Mouse (Mus musculus) lung, adult 18-20 months (tissue): Measurements from ENCODE around the gene Mapkbp1.
A peak's percentile ranks its signal among the peaks of the same experiment; 100 is the strongest.

Source experiments
- DNase-seq, 2 experiments: peaks; one replicate each; pipeline ENCODE4 v3.0.0; 2022; ENCODE audit warnings: mixed read lengths in 2 of 2

Gene Mapkbp1

GRCm38 (mm10) chr2:120055923-120056322 lies 83.4 kb downstream of the Mapkbp1 start:
- DNase-seq = no peak

GRCm38 (mm10) chr2:120058818-120059217 lies 86.3 kb downstream of the Mapkbp1 start:
- peak; percentile 15 to 19 for DNase-seq

DNA sequence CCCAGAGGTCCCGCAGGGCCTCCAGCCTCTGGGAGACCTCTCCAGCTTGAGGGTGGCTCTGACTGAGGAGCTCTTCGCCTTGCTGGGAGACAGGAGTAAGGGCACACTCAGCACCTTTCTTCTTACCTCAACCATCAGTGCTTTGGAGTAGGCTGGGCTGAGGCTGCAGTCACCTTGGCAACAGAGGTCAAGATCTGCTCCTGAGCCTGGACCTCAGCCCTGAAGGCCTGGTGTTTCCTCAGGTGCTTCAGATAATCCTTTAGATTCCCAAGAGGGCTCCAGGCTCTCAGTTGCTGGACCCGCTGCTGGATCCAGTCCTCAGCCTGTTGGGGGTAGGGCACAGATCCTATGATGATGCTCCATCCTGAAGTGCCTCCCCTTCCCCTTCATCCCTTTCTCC lies 87.0 kb downstream of the Mapkbp1 start:
- DNase-seq = peak; percentile 54 to 60

DNA sequence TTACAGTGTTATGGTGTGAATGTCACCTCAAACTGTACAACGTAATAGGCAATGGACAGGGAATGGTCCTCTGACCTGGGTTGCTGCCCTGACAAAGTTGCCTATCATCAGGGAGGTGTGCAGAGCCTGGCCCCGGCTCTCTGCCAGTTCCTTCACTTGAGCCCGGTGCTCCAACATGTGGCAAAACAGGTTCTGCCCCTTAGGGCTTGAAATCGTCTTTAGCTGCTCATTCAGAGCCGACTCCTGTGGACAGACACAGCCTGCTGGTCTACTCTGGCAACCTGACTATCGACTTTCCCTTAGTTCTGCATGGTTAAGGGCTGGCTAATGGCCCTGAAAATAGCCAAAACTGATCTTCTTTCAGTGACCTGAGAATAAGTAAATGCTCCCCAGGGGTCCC lies 87.7 kb downstream of the Mapkbp1 start:
- DNase-seq = peak; percentile 85 to 90

DNA sequence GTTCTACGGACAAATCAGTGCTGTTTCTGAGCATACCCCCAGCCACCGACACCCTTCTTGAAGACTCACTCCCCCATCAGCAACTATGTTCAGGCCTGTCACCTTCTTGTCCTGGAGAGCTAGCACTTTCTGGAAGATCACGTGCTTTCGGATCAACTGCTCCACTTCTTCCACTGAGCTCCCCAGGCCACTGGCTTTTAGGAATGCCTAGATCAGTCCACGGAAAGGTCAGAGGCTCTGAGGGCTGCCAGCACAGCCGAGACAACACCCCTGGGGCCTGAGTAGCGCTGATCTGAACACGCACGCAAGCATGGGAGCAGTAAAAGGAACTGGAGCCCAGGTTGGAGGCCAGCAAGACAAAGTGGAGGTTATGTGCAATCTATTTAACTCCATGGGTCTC lies 88.2 kb downstream of the Mapkbp1 start:
- peak; percentile 32 to 37 for DNase-seq

DNA sequence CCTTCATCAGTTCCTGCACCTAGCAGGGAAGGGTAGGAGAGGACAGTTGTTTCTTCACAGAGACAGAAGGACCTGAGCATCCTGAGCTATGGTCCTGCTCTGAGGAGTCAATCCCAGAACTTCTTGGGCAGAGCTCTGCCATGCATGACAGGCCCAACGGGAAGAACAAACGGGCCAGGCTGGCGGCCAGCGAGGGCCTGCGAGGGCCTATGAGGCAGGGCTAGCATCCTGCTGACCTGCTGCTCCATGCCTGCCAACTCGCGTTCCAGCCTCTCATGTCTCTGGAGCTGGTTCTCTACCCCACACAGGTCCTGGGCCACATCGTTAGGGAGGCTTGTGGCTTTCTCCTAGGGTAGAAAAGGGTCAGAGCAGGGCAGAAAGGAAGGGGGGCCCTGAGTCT lies 89.7 kb downstream of the Mapkbp1 start:
- no peak for DNase-seq

GRCm38 (mm10) chr2:120064639-120065038 lies 92.1 kb downstream of the Mapkbp1 start:
- DNase-seq = no peak

DNA sequence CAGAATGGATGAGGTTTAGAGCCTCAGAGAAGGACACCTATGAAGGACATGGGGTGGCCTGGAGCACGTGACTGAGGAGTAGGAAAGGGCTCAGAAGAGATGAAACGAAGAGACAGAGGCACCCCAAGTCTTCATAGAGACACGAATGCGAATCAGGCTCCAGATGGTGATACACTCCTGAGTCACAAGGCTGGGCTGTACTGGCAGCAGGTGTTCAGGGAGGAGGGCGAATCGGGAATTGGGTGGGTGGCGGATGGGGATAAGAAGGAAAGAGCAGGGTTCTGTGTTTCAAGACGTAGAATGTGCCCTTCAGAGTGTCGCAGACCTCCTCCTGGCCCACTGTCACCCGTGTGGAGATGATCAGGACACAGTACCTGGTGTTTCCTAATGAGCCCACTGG lies 92.7 kb downstream of the Mapkbp1 start:
- DNase-seq = no peak

GRCm38 (mm10) chr2:120066224-120066623 lies 93.7 kb downstream of the Mapkbp1 start:
- DNase-seq = peak; percentile 66 to 74

DNA sequence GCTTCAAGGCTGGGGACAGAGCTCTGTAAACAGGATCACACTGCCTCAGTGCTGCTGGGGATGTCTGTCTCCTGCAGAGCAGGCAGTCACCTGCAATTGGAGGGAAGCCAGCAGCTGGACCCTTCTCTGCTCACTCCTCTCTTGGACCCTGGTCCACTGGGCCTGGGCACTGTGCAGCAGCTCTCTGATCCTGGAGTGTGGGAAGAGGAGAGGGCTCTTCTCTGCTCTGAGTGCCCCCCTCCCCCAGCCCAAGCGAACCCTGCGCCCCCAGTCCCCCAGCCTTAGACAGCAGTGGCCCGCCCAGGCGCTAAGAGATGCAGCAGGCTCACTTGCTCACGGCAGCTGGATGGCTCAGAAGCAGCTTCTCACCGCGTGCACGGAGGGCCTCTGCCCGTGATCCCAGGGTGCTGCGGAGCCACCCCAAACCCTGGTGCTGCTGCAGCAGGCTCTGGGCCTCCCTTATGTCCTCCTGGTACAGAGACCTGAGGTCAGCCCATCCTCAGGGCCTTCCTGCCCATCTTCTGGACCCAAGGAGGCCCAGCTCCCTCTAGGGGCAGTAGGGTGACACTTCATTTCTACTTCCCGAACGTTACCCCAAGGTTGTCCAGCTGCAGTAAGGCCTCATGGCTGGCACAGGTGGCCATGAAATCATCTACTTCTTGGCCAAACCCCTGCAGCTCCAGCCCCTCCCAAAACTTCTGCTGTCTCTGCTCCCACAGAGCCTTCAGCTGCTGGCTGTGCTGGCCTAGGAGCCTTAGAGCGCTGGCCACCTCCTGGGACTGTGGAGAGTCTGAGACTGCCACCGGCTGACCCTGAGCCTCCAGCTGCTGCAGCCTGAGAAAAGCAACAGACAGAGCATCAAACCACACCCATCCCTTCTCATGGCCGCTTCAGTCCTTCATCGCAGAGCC lies 96.3 kb downstream of the Mapkbp1 start:
- DNase-seq = peak in 1 of 2 experiments; percentile 29

GRCm38 (mm10) chr2:120069466-120069990 lies 97.0 kb downstream of the Mapkbp1 start:
- DNase-seq = no peak

DNA sequence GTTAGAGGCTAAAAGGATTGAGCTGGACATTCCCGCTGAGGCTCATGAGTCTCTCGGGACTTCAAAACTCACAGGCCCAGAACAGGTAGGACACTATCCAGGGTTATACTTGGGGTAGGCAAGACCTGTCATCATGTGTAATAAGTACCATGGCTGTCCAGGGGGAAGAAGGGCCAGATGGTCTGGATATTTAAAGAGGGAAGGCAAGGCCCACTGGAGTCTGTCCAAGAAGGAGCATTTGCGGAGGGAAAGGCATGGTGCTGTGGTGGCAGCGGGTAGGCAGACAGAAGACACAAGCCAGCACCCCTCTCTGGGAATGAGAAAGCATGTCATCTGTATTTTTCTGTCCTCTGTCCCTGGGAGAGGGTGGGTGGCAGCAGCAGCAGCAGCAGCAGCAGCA lies 101.6 kb downstream of the Mapkbp1 start:
- no peak for DNase-seq

DNA sequence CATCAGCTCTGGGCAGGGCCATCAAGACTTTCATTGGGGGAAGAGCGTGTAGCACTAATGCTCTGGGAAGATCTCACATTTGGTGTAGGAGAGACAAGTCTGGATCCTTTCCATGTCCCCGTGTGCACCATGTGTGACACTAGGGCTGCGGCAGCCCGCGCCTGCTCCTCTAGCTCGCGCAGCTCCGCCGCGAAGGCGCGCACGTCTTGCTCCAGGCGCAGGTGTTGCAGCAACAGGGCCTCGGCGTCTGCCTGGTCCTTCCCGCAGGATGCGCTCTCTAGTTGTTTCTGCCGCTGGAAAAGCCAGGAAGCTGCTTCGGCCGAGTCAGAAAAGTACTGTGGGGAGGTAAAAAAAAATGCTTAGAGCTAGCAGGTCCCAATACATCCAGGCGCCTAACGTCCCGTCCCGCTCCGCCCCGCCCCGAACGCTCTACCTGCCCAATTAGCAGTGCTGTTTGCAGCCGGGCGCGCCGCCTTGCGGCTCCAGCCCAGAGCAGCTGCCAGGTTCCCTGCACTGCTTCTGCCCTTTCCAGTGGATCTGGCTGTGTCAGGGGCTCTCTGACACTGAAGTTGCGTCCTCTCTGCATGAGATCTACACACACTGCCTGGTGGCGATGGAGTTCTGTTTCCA lies 103.7 kb downstream of the Mapkbp1 start:
- DNase-seq = peak; percentile 62 to 72
